Mouse (Mus musculus) spleen, adult 2 months (tissue): Measurements from ENCODE around the gene Cep128.

Experiments used
- CTCF ChIP-seq: fragments of 200-500 bp; IDR thresholded peaks from 2 replicates; pipeline ENCODE4 v1.5.1; 2011; ENCODE audit warnings: mild to moderate bottlenecking, inconsistent platforms; ENCODE audit not compliant: insufficient read depth, insufficient read length, insufficient replicate concordance; ENCODE audit errors: extremely low read depth
- POLR2A ChIP-seq: fragments of 200-500 bp; IDR thresholded peaks from 2 replicates; pipeline ENCODE4 v1.6.1; 2011; ENCODE audit warnings: low read depth, low read length, inconsistent platforms

- TF ChIP-seq POLR2A (no peak), CTCF (no peak)
These were observed 15.0 kb downstream of the Cep128 start for GRCm38 (mm10) chr12:91369173-91369572.
